ENCODE assay signal across 12 mouse cellular contexts in genomic region chr17:6174574-6174973, GRCm38 (mm10).
"Had no signal": no experiment of that assay in that cellular context is flagged by ENCODE, and none has a peak within 500 bp of the region (broad histone marks: within the 10 kb centered on the region; RNA-seq: fewer than 3 reads in every experiment).

No protein-coding gene starts in this region.

- H3K9ac ChIP-seq: limb, embryonic 12.5 days; liver, embryonic 13.5 days; liver, postnatal 0 days; lung, embryonic 15.5 days; midbrain, embryonic 15.5 days; neural tube, embryonic 13.5 days had no signal

- H3K9me3 ChIP-seq: limb, embryonic 12.5 days; liver, embryonic 13.5 days; lung, embryonic 15.5 days; midbrain, embryonic 15.5 days; neural tube, embryonic 13.5 days had no signal

- H3K27ac ChIP-seq: limb, embryonic 12.5 days; liver, embryonic 13.5 days; lung, embryonic 15.5 days; midbrain, embryonic 15.5 days; neural tube, embryonic 13.5 days; stomach, postnatal 0 days had no signal

- H3K36me3 ChIP-seq: liver, embryonic 13.5 days had no signal

- H3K4me3 ChIP-seq: limb, embryonic 12.5 days; liver, embryonic 13.5 days; lung, embryonic 15.5 days; midbrain, embryonic 15.5 days; neural tube, embryonic 13.5 days had no signal

- ATAC-seq: inflammation-experienced regulatory T-cells, adult 6 months; intestine, postnatal 0 days; liver, postnatal 0 days; midbrain, embryonic 15.5 days had no signal

- H3K27me3 ChIP-seq: limb, embryonic 12.5 days; liver, embryonic 13.5 days; lung, embryonic 15.5 days; midbrain, embryonic 15.5 days; neural tube, embryonic 13.5 days had no signal

- H3K4me2 ChIP-seq: limb, embryonic 12.5 days; liver, embryonic 13.5 days; lung, embryonic 15.5 days; midbrain, embryonic 15.5 days; neural tube, embryonic 13.5 days had no signal

- DNase-seq: liver; liver, embryonic 13.5 days; liver, postnatal 0 days; right cerebral cortex, postnatal 25 days; thymus, postnatal 4 days had no signal
